Mouse (Mus musculus) left cerebral cortex, adult 11 months (tissue): ENCODE results near the gene Gm45717.
"Not testable (repeated sequence)": the region's sequence is repeated elsewhere in the genome, so short reads cannot be mapped to it uniquely, and the experiment has no call there.

Experiments used
- DNase-seq: peaks from one replicate; pipeline ENCODE4 v3.0.0; 2022; ENCODE audit warnings: low spot score

Gm45717 gene

GRCm38 (mm10) chr7:140968710-140969109, 13.0 kb upstream of the Gm45717 start:
- DNase-seq = not testable (repeated sequence)

- DNase-seq = no peak
Observed at GRCm38 (mm10) chr7:140967862-140968591, 12.3 kb upstream of the Gm45717 start.

DNA sequence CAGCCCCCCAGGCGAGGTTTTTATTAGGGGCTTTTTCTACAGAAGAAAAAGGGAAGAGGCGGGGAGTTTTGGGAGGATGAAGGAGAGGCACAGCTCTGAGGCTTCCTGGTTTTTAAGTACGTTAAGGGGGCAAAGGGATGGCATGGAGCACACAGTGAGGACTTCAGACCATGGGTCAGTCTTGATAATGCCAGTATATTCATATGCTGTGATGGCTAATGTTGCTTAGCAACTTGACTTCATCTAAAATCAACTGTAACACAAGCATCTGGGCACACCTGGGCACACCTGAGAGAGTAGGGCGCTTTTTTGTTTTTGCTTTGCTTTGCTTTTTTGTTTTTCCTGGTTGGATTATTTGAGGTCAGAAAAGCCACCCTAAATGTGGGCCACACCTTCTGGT, 11.2 kb upstream of the Gm45717 start, which contains the start of gene Ifitm1:
TSS of gene Ifitm1 (plus strand) at position 301 of the 400 bp plus-strand sequence.
- no peak for DNase-seq

DNA sequence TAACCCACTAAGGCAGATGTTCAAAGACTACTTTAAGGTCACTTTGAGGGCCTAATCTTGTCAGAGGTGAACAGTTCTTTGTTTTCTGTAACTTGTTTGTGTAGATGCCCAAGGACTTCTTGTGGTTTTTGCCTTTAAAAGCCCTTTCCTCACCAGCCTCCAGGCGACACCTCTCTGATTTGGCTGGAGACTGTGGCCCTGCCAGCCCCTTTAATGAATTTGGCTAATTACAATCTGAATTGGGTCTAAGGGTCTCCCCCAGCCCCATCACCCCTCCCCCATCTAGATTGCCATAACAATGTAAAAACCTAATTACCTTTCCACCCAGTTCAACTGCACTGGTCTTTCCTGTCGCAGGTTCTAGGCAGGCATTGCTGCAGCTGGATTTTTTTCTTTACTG, 7.0 kb upstream of the Gm45717 start:
- no peak for DNase-seq

- DNase-seq = no peak
Observed at GRCm38 (mm10) chr7:140961416-140961815, 5.7 kb upstream of the Gm45717 start.

DNA sequence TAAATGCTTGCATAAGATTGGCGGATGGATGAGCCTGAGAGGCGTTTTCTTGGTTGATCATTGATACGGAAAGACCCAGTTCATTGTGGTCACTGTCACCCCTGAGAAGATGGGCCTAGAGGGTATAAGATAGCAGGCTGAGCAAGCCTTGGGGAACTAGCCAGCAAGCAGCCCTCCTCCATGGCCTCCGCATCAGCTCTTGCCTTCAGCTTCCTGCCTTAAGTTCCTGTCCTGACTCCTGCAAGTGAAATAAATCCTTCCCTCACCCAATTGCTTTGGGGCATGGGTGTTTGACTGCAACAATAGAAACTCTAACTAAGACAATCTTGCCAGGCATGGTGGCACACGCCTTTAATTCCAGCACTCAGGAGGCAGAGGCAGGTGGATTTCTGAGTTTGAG, 4.3 kb upstream of the Gm45717 start:
- no peak for DNase-seq

- no peak for DNase-seq
Observed at GRCm38 (mm10) chr7:140959181-140959901, 3.6 kb upstream of the Gm45717 start.

- DNase-seq = no peak
Observed at GRCm38 (mm10) chr7:140956556-140956869, 776 bp upstream of the Gm45717 start.

GRCm38 (mm10) chr7:140955342-140955741, 395 bp downstream of the Gm45717 start:
- DNase-seq = no peak

- no peak for DNase-seq
Observed at GRCm38 (mm10) chr7:140954733-140955071, 1.0 kb downstream of the Gm45717 start.

GRCm38 (mm10) chr7:140953800-140954732, 1.7 kb downstream of the Gm45717 start:
- no peak for DNase-seq

DNA sequence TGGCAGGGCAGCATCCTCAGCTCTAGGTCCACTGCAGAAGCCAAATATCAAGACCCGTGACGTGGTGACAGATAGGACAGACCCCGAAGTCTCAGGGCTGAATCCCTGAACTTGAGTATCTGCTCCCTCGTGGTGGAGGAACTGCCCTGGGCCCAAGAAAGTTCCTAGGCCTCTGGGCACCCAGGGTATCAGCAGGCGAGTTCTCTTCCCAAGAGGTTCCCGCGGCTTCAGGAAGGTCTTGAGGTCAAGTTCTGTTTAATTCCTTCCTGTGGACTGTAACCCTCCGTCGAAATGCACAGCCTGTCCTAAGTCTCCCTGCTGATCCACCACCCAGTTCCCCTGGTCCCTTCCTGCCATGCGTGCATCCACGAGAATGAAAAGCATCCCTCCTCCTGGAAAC, 2.6 kb downstream of the Gm45717 start:
- no peak for DNase-seq

GRCm38 (mm10) chr7:140952441-140952840, 3.3 kb downstream of the Gm45717 start:
- DNase-seq = no peak

- no peak for DNase-seq
Observed at GRCm38 (mm10) chr7:140951765-140952164, 4.0 kb downstream of the Gm45717 start.

DNA sequence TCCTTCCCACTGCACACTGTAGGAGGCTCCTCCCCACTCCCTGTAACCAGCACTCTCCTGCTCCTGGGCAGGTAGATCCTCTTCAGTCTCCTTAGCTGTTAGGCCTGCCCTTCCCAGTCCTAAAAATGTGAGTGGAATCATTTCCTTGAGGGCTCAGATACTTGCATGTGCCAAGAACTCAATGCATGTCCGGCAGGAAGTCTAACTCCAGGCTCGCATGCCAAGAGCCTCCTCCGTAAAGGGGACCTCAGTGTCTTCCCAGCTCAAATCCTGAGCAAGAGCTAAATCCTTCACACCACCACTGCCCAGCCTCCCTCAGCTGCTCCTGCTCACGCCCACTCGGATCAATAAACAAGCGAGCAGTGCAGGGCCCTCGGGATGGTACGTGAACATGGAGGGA, 4.7 kb downstream of the Gm45717 start:
- DNase-seq = no peak

GRCm38 (mm10) chr7:140949824-140950530, 5.8 kb downstream of the Gm45717 start, which contains the start of gene Ifitm5:
TSS of gene Ifitm5 (minus strand) at chr7:140950291.
- no peak for DNase-seq

- DNase-seq = no peak
Observed at GRCm38 (mm10) chr7:140949255-140949654, 6.5 kb downstream of the Gm45717 start.

DNA sequence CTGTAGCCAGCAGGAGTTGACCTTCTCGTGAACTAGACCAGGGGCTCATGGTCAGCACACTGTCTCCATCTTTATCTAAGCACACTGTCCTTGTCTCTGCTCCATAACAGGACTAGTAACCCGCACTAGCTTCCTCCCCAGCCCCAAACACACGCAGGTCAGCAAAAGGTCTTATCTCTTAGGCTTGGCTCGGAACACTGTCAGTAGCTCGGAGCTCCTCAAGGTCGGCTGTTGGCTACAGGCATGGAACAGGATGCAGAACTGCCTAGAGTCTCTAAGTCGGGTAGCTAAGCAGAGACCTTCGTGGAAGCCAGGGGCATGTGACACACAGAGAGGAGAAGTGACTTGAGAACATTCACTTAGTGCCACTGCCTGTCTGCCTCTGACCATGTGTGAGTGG, 7.6 kb downstream of the Gm45717 start:
- no peak for DNase-seq

DNA sequence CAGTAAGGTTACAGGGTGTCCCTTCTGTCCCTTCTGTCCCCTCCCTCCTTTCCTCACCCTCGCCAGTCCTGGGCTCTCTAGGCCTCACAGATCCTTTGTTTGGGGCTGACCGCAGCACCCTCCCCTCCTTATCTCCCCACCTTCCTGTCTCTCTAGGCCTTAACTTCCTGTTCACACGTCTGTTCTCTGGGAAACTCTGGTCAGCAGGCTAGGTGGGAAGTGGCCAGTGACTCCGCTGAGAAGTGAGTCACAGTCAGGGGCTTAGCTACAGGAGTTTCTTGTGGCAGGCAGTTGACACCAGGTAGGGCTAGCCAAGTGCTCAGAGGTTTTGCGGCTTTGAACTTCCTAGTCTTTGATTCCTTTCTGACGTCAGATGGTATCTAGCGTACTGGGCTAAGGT, 8.8 kb downstream of the Gm45717 start:
- DNase-seq = no peak

DNA sequence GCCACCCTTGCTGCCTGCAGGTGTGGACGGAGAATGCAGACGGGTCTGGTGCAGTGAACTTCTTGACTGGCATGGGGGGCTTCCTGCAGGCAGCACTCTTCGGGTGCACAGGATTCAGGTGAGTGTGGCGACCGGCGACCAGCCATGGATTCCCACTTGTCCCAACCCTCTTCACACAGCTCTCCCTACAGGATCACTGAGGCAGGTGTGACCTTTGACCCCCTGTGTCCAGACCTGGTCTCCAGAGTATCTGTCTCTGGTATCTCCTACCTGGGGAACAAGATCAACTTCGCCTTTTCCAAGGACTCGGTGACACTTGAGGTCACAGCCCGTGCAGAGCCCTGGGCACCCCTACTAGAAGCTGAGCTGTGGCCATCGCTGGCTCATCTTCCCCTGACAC, 9.4 kb downstream of the Gm45717 start:
- no peak for DNase-seq

DNA sequence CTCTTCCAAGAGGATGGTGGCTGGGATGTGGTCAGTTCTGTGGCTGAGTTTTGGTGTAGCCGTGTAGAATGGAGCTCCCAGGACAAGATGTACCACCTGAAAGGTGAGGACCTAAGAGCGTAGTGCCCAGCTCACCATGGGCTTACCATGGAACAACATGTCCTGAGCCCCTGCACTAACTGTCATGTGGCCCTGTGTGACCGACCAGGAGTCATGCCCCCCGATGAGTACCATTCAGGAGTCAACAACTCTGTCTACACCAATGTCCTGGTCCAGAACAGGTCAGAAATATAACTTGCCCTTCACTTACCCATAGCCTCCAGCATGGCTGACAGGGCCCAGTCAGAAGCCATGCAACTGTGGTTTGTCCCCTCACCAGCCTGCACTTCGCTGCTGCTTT, 10.5 kb downstream of the Gm45717 start:
- no peak for DNase-seq

GRCm38 (mm10) chr7:140944236-140944635, 11.5 kb downstream of the Gm45717 start:
- DNase-seq = no peak
